Mouse (Mus musculus) stomach, embryonic 16.5 days (tissue): Measurements from ENCODE around the gene Tmem266. TPM values are rescaled to one million over a fixed set of nuclear protein-coding genes. Genes with fewer than 3 reads are reported as not detected.

Experiments
- ATAC-seq: fragments of 200-750 bp; cut with Nextera tagmentation; 2 replicates; pipeline ENCODE4 v1.8.0; 2017; ENCODE audit warnings: moderate number of reproducible peaks, moderate TSS enrichment; ENCODE audit not compliant: insufficient read depth, low FRiP score
- H3K27ac ChIP-seq: fragments of 300-500 bp; sonication (generic); 2 replicates; pipeline ENCODE4 v1.5.1; 2014; ENCODE audit warnings: low read length
- H3K27me3 ChIP-seq: fragments of 300-500 bp; sonication (generic); 2 replicates; pipeline ENCODE4 v1.6.1; 2014; ENCODE audit warnings: low read length, control low read depth, mixed read lengths; ENCODE audit not compliant: control insufficient read depth, insufficient read depth
- H3K36me3 ChIP-seq: fragments of 300-500 bp; sonication (generic); 2 replicates; pipeline ENCODE4 v1.6.1; 2014; ENCODE audit warnings: low read length; ENCODE audit not compliant: control insufficient read depth, insufficient read depth
- H3K4me1 ChIP-seq: fragments of 300-500 bp; sonication (generic); 2 replicates; pipeline ENCODE4 v1.6.1; 2014; ENCODE audit warnings: low read length, control low read depth, mixed read lengths; ENCODE audit not compliant: control insufficient read depth, insufficient read depth
- H3K4me2 ChIP-seq: fragments of 300-500 bp; sonication (generic); 2 replicates; pipeline ENCODE4 v1.6.1; 2014; ENCODE audit warnings: low read depth, low read length, mixed read lengths
- H3K4me3 ChIP-seq: fragments of 300-500 bp; sonication (generic); replicated peaks from 2 replicates; pipeline ENCODE4 v1.5.1; 2014; ENCODE audit warnings: mild to moderate bottlenecking, low read length
- H3K9ac ChIP-seq: fragments of 300-500 bp; sonication (generic); 2 replicates; pipeline ENCODE4 v1.6.1; 2014; ENCODE audit warnings: low read length
- H3K9me3 ChIP-seq: fragments of 300-500 bp; sonication (generic); replicated peaks from 2 replicates; pipeline ENCODE4 v1.6.1; 2016; ENCODE audit warnings: low read length, control low read depth; ENCODE audit not compliant: control insufficient read depth
- WGBS: fragments of 180-500 bp; shearing (Covaris S2); extraction: QIAGEN DNeasy Blood & Tissue Kit; methylation state at CpG from one replicate; pipeline ENCODE4 v1.1.7; 2014; 5-methylcytosine and 5-hydroxymethylcytosine counted together
- polyA plus RNA-seq: library from polyadenylated mRNA; unstranded; fragments of >200 nt; fragmentation: Nextera tagmentation; extraction: Ambion mirVana; gene quantifications from 2 replicates; pipeline ENCODE4 v1.2.1, GENCODE M21; 2015

The Tmem266 gene
- polyA plus RNA-seq, 1 experiment from 2014 or later = 1.2 TPM

DNA sequence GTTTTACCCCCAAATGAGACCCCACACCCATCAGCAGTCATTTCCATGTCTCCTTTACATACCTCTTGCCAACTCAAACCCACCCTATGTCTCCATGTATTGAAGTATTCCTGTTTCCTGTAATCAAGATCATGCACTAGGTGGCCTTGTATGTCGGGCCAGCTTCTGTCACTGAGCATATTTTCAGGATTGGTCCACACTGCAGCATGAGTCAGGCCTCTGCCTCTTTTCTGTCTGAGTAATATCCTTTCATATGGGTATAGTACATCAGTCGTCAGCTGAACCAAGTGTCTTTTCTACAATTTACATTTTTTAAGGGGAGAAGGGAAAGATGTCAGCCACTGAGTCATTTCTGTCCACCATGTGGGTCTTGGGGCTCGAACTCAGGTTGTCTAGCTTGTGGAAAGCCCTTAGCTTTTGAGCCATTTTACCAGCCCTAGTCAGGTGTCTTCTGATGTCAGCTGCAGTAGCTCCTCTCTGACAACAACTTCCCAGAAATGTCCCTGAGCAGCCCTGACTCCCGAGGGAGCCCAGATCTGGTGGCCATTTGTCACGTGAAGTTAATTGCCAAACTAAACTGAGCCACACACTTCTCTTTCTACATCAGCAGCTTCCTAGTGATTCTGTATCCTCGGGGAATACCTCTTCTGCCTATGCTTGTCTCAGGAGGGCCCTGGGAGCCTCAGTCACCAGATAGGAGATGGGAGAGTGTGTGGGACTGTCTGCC lies 78.4 kb downstream of the Tmem266 start:
- H3K27me3 ChIP-seq = no peaks in the 10 kb centered on the region
- H3K36me3 ChIP-seq = no peaks in the 10 kb centered on the region
- WGBS = 60% methylated on average over 6 of the region's 6 CpGs
- no peak overlapping the region for H3K4me3 ChIP-seq
- H3K9ac ChIP-seq = no peak overlapping the region
- no peaks in the 10 kb centered on the region for H3K9me3 ChIP-seq
- H3K27ac ChIP-seq = no peak overlapping the region
- no peak for ATAC-seq
- H3K4me2 ChIP-seq = no peak overlapping the region
- no peaks in the 10 kb centered on the region for H3K4me1 ChIP-seq

DNA sequence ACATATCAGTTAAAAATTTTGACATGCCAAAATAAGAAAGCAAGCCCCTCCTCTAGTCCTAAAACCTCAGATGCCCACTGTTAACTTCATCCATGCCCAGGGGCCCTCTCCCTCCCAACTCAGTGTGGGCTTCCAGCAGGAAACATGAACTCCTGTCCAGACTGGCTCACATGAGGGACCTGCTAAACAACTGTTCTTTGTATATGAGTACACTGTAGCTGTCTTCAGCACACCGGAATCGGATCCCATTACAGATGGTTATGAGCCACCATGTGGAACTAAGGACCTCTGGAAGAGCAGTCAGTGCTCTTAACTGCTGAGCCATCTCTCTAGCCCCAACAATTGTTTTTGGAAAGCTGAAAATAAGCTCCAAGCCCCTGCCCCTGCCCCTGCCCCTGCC lies 80.1 kb downstream of the Tmem266 start:
- no peak for ATAC-seq
- H3K27me3 ChIP-seq = no peaks in the 10 kb centered on the region
- no peak overlapping the region for H3K4me3 ChIP-seq
- no peak overlapping the region for H3K27ac ChIP-seq
- H3K4me2 ChIP-seq = no peak overlapping the region
- WGBS = 42% methylated on average over 2 of the region's 2 CpGs
- H3K9ac ChIP-seq = no peak overlapping the region
- H3K36me3 ChIP-seq = no peaks in the 10 kb centered on the region
- H3K4me1 ChIP-seq = no peaks in the 10 kb centered on the region
- H3K9me3 ChIP-seq = no peaks in the 10 kb centered on the region

DNA sequence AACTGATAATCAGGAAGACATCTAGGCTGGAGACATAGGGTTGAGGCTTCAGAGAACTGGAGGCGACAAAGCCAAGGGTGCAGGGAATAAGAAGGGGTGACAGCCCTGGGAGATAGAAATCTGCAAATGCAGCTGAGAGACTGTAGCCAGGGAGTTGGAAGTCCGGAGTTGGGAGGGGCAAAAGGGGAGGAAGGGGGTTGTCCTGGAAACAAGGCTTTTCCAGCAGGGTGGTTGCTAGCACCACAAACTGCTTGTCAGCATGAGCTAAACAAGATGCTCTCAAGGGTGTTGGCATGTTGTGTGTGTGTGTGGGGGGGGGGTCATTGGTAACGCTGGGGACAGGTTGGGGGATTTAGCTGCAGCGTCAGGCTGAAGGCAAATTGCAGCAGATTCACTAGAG lies 82.1 kb downstream of the Tmem266 start:
- Histone ChIP-seq H3K4me1 (no peaks in the 10 kb centered on the region), H3K4me2 (no peak overlapping the region), H3K9me3 (no peaks in the 10 kb centered on the region), H3K27ac (no peak overlapping the region), H3K9ac (no peak overlapping the region), H3K36me3 (no peaks in the 10 kb centered on the region), H3K27me3 (no peaks in the 10 kb centered on the region), H3K4me3 (no peak overlapping the region)
- 41% methylated on average over 4 of the region's 4 CpGs for WGBS
- ATAC-seq = no peak

DNA sequence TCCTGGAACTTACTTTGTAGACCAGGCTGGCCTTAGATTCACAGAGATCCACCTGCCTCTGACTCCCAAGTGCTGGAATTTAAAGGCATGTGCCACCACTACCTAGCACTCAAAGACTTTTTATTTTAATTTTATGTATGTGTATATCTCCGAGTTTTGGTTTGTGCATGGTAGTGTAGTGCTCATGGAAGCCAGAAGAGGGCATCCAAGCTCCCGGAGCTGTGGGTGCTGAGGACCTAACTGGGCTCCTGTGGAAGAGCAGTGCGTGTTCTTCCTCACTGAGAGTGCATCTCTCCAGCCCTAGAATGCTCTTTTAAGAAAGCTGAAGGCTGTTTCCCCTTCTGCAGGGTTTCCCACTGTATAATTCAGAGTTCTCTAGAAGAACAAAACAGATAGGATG lies 83.1 kb downstream of the Tmem266 start:
- no peak for ATAC-seq
- Histone ChIP-seq H3K9me3 (no peaks in the 10 kb centered on the region), H3K4me2 (no peak overlapping the region), H3K36me3 (no peaks in the 10 kb centered on the region), H3K4me1 (no peaks in the 10 kb centered on the region), H3K4me3 (no peak overlapping the region), H3K27ac (no peak overlapping the region), H3K9ac (no peak overlapping the region), H3K27me3 (no peaks in the 10 kb centered on the region)
- 46% methylated on average over 3 of the region's 3 CpGs for WGBS

DNA sequence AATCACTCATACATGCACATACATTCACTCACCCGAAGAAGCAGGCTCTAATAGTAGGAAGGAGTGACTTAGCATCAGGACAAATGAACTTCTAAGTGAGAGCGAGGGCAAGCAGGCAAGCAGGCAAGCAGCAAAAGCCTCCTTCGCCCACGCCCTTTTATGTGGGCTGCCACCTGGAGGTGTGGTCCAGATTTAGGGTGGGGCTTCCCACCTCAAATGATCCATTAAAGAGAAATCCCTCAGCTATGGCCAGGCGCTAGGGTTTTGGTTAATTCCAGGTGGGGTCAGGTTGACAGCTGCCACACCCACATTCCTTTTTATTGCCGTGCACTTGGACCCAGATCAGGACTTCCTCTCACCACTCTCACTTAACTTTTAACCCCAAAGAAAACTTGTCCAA lies 83.7 kb downstream of the Tmem266 start:
- Histone ChIP-seq H3K9me3 (no peaks in the 10 kb centered on the region), H3K27ac (no peak overlapping the region), H3K36me3 (no peaks in the 10 kb centered on the region), H3K9ac (no peak overlapping the region), H3K4me2 (no peak overlapping the region), H3K4me3 (no peak overlapping the region), H3K4me1 (no peaks in the 10 kb centered on the region), H3K27me3 (no peaks in the 10 kb centered on the region)
- 34% methylated on average over 6 of the region's 6 CpGs for WGBS
- no peak for ATAC-seq

- Histone ChIP-seq H3K9ac (no peak overlapping the region), H3K4me2 (no peak overlapping the region), H3K27ac (no peak overlapping the region), H3K4me1 (no peaks in the 10 kb centered on the region), H3K27me3 (no peaks in the 10 kb centered on the region), H3K4me3 (no peak overlapping the region), H3K36me3 (no peaks in the 10 kb centered on the region), H3K9me3 (no peaks in the 10 kb centered on the region)
- 32% methylated on average over 6 of the region's 6 CpGs for WGBS
- ATAC-seq = no peak
Measured at GRCm38 (mm10) chr9:55411154-55411553, 84.4 kb downstream of the Tmem266 start.

DNA sequence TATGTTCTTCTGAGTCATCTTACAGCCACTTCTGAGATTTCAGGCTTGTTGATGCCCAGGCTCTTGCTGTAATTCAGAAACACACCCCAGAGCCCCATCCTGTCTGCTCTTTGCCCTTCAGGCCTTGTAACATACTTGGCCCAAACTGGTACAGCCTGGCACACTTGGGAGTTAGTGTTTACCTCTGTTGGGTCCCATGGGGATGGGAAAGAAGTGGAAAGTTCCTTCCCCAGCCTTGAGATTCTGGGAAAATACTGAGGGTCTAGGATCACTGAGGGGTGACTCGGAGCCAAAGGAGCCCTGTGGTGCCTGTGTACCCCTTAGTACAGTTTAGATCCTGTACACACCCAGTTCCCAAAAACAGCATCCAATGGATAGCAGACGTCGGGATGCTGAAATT lies 95.1 kb downstream of the Tmem266 start:
- H3K4me1 ChIP-seq = peaks cover 4% of the 10 kb centered on the region; the same call in 1 of the 2 replicates
- no peak overlapping the region for H3K9ac ChIP-seq
- no peaks in the 10 kb centered on the region for H3K36me3 ChIP-seq
- no peak overlapping the region for H3K4me2 ChIP-seq
- H3K27ac ChIP-seq = no peak overlapping the region
- H3K27me3 ChIP-seq = no peaks in the 10 kb centered on the region
- ATAC-seq = no peak
- no peak overlapping the region for H3K4me3 ChIP-seq
- 0 out of 2 replicates have a peak, but pooled peaks cover 4% of the 10 kb centered on the region for H3K9me3 ChIP-seq
- WGBS = 93% methylated on average over 3 of the region's 3 CpGs

DNA sequence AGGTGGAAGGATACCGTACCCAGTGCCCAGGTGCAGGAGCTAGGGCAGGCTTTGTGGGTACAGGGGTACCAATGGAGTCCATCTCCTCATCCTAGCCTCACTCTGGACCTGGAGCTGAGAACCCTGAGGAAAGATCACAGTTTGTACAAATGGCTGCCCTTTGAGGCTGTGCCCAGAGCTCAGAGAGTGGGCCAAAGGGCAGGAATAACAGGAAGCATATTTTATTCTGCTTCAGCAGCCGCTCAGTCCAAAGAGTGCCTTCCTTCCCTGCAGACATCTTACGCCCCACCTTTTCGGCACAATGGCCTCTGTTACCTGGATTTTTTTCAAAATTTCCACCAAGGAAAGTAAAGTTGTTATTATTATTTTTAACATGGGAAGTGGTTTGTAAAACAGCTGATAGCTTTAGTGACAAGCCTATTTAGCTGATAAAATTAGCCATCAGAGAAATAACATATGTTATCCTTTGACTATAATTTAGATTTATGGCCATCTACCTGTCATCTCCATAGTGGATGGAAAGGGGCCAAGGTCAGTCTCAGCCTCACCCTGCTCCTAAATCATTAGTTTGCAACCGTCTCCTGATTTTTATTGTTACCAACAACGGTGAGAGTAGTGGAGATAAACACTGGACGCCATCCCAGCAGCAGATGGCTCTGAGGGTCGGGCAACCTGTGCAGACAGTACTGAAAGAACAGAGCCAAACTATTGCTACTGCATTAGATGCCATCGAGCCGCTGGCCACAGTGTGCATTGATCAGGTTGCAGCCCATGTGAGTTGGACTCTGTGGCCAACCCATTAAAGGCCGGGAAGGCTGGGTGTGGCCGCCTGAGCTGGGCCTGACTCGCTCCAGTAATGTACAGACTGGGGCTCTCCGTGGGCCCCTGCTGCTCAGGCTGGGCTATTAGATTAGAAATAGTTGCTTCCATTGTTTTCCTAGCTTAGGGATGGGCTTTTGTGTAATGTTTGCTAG lies 97.0 kb downstream of the Tmem266 start:
- Histone ChIP-seq H3K27me3 (no peaks in the 10 kb centered on the region), H3K4me1 (peaks cover 4% of the 10 kb centered on the region; the same call in 1 of the 2 replicates), H3K9me3 (0 out of 2 replicates have a peak, but pooled peaks cover 4% of the 10 kb centered on the region), H3K4me3 (no peak overlapping the region), H3K36me3 (no peaks in the 10 kb centered on the region), H3K9ac (no peak overlapping the region), H3K4me2 (no peak overlapping the region), H3K27ac (peak overlapping the region; percentile 19; the same call in 1 of the 2 replicates)
- 55% methylated on average over 14 of the region's 14 CpGs for WGBS
- ATAC-seq = peak; percentile 77

DNA sequence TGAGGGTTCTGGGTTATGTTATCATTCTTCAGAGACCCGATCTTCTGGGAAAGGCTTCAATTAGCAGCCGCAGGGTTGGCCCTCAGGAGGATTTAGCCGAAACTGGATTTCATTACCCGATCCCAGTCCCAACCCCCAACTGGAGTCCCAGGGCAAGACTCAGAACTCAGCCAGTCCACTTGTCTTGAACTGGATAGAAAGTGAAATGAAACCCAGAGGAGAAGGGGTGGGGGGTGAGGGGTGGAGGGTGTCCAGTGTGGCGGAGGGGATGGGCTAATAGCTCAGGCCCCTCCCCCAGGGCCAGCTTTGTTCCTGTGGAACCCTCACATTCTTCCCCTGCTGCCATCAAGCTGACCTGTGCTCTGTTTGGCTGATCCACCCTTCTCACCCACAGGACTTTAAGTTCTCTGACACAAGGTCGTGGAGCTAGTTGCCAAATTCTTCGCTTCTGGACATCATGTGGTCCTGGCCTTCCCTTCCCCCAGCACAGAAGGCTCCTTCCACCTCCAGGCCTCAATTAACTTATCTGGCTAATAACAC lies 98.6 kb downstream of the Tmem266 start:
- Histone ChIP-seq H3K9ac (no peak overlapping the region), H3K4me2 (no peak overlapping the region), H3K27ac (no peak overlapping the region), H3K4me1 (peaks cover 4% of the 10 kb centered on the region; the same call in 1 of the 2 replicates), H3K4me3 (no peak overlapping the region), H3K36me3 (no peaks in the 10 kb centered on the region), H3K27me3 (no peaks in the 10 kb centered on the region), H3K9me3 (0 out of 2 replicates have a peak, but pooled peaks cover 4% of the 10 kb centered on the region)
- ATAC-seq = no peak
- WGBS = 59% methylated on average over 7 of the region's 7 CpGs
